17 mouse cellular contexts compared by ENCODE assay signal in genomic region chr4:13213831-13214230, GRCm38 (mm10).
"Had no signal": no experiment of that assay in that cellular context is flagged by ENCODE, and none has a peak within 500 bp of the region (broad histone marks: within the 10 kb centered on the region; RNA-seq: fewer than 3 reads in every experiment).

No protein-coding gene starts in this region.

- H3K4me3 ChIP-seq: liver, embryonic 12.5 days; lung, embryonic 15.5 days; megakaryocyte, embryonic 14.5 days; midbrain, embryonic 12.5 days; neural tube, embryonic 12.5 days; stomach, embryonic 15.5 days had no signal

- ATAC-seq: liver, embryonic 12.5 days; lung, postnatal 0 days had no signal

- H3K9me3 ChIP-seq: liver, embryonic 12.5 days; lung, embryonic 15.5 days; megakaryocyte, embryonic 14.5 days; midbrain, embryonic 12.5 days; neural tube, embryonic 12.5 days; stomach, embryonic 15.5 days had no signal

- H3K36me3 ChIP-seq: liver, embryonic 12.5 days; lung, embryonic 15.5 days; midbrain, embryonic 12.5 days; neural tube, embryonic 12.5 days; stomach, embryonic 15.5 days had no signal

- H3K27ac ChIP-seq: liver, embryonic 12.5 days; liver, embryonic 14.5 days; lung, embryonic 15.5 days; macrophage; midbrain, embryonic 12.5 days; neural tube, embryonic 12.5 days; stomach, embryonic 15.5 days; stomach, postnatal 0 days had no signal

- H3K4me2 ChIP-seq: liver, embryonic 12.5 days; lung, embryonic 15.5 days; midbrain, embryonic 12.5 days; neural tube, embryonic 12.5 days; stomach, embryonic 15.5 days had no signal

- DNase-seq: lung, adult 2 months; lung, postnatal 14 days; lung, postnatal 36 days; right cerebral cortex, postnatal 14 days; thymus, adult 18-20 months; thymus, postnatal 14 days; thymus, postnatal 36 days had no signal

- H3K9ac ChIP-seq: liver, embryonic 12.5 days; liver, embryonic 14.5 days; lung, embryonic 15.5 days; midbrain, embryonic 12.5 days; neural tube, embryonic 12.5 days; stomach, embryonic 15.5 days had no signal

- H3K27me3 ChIP-seq: liver, embryonic 12.5 days; lung, embryonic 15.5 days; megakaryocyte, embryonic 14.5 days; midbrain, embryonic 12.5 days; neural tube, embryonic 12.5 days; stomach, embryonic 15.5 days had no signal

- H3K4me1 ChIP-seq: liver, embryonic 12.5 days; megakaryocyte, embryonic 14.5 days; midbrain, embryonic 12.5 days; neural tube, embryonic 12.5 days; stomach, embryonic 15.5 days had no signal
